Mouse (Mus musculus) embryo, embryonic 10 days (tissue): ENCODE data around the gene Lnx1.

Experiments
- DNase-seq: peaks from one replicate; pipeline ENCODE4 v3.0.0-alpha.2; 2015; ENCODE audit warnings: low spot score

Lnx1 gene

DNA sequence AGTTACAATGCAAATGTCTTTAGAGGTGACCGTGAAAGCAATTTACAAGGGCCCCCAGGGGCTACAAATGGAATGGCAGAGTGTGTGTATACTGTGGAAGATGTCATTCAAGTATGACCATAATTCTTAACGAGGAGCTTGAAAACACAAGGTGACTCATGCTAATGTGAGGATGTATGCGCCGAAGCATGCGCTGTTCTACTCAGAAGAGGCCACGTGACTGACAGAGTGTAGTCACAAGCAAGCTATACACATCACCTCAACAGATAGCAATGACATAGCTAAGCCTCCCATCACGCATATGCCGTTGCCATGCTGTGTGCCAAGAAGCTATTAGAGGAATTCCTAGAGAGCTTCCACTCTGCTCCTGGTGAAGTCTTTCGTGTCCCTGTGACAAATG, 5.2 kb downstream of the Lnx1 start:
- DNase-seq, result no peak

DNA sequence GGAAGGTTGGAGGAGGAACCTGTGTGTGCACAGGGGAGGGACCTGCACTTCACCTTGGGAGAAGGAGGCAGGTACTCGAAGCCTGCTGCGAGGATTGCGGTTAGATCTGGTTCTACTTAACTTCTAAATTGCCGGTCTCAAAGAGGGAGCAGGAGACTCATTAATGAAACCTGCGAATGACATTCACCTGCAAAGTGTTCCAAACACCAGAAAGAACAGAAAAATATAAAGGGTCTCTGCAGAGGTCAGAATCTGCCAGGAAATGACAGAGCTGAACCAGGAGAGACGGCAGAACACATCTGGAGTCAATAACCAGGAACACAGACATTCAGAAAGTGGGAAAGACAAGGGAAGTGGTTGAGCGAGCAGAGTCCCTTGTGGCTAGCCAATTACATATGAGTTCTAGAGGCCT, 8.3 kb downstream of the Lnx1 start:
- DNase-seq, result peak; percentile 53

DNA sequence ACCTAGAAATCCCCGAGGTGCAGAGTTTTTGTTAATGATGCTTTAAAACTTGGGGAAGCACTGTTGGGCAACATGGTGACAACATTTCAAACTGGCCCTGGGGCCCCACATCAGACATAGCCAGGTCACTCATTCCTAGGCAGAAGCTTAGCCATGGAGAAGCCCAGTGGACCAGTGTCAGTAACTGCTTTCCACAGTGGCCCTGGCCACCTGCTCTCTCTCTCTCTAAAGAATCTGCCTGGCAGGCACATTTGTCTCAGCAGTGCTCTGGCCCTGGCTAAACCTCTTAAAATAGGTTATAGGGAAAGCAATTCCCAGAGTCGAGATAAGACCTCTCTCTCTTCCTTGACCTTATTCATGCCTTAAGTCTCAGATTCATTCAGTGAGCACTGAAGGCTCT, 8.9 kb downstream of the Lnx1 start:
- DNase-seq, result no peak

DNA sequence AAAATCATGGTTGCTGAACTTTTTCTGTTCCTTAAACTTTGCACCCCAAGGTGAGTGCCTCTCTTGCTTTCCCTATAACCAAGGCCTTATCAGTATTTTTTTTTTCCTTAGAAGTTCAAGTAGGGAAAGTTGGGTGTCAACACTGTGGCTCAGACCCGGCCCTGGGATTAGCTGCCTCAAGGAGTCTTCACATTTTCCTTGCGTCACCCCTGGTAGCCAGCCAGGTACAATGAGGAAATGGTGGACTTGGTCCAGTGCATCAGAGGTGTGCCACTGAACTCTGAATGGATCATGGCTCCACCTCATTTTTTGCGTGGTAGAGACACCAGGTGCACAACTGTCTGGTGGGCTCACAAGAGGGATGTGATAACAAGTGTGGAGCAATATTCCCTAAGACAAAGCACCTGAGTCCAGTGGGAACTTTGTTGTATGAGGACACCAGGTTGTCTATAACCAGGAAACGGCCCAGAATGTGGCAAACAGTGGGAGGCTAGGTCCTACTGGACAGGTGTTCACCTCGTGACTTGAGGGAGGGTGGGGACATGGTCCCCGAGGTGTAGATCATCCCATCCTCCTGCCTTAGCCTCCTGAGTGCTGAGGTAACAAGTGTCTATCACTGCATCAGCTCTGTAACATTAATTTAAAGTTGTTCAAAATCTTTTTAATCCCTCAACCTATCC, 10.2 kb downstream of the Lnx1 start:
- DNase-seq, result no peak

DNA sequence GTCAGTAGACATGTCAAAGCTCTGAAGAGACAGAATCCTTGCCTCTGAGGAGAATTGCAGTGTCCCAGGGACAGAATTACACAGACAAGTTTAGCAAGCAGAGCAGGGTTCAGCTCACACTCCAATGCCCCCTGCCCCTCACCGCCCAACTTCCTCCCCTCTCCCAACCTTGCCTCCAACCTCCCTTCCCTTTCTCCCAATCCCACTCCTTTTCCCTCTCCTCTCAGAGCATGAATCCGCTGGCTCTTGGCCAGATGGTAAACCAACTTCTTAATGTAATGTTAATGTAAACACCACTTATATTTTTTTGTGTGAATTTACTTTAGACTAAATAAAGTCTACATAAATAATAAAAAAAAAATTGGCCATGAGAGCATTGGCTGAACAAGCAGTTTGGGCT, 13.9 kb downstream of the Lnx1 start:
- DNase-seq, result no peak

DNA sequence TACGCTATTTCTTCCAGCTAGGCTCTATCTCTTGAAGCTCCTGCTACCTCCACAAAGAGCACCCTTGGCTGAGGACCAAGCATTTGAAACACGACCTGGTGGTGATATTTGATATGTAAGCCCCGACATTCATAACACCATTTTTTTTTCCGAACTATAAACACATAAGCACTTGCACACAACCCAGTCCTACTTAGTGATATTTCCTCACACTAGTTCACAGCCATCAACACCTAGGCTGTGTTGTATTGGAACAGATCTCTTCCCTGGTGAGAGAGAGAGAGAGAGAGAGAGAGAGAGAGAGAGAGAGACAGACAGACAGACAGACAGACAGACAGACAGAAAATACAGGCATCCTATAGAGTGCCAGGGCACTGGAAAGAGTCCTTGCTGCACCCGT, 17.8 kb downstream of the Lnx1 start:
- no peak for DNase-seq

DNA sequence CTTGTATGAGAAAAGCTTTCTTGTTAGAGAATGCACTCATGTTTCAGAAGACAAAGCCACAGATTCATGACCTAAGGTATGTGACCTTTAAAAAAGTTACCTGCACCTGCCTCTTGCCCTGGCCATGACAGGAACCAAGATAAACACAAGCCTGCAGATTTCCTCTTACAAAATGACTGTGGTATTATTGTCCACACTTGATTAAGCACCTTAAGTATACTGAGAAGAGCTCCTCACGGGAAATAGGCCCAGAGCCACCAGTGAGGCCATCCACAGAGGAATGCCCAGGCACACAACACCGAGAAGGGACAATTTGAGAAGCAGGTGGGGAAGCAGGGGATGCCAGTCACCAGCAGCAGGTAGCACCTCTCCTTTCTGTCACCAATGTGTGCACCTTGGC, 18.9 kb downstream of the Lnx1 start:
- DNase-seq, result no peak

DNA sequence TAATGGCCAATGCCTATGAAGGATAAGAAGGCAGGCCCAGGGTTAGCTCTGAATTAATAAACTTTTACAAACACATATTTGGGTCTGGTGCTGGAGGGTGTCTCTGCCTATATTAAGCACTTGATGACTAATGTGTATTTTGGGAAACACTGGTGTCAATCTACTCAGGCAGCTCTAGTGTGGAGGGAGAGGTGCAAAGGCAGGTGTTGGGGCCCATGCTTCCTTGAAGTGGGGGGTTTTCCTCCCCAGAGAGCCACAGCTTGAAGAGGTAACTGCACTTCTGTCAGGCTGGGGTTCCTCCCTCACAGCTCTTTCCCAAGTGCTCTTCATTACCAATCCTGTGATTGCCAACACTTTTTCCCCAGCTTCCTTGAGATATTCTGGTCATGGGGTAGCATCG, 20.0 kb downstream of the Lnx1 start:
- no peak for DNase-seq

DNA sequence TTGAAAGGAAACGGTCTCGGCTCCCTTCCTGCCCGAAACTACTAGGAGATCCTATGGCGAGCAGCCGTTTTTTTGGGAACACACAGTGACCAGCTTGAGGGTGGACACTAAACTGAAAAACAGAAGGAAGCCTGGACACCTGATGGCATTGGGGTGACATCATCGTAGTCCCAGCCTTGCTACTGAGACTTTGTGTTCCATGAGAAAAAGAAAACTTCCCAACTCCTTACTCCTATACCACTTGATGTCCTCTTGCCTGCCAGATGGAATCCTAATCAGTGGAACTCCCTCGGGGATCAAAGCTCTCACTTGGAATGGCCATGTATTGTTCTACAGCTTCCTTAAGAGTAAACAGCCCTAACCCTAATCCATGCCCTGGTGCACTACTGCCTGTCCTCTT, 23.1 kb downstream of the Lnx1 start:
- no peak for DNase-seq

DNA sequence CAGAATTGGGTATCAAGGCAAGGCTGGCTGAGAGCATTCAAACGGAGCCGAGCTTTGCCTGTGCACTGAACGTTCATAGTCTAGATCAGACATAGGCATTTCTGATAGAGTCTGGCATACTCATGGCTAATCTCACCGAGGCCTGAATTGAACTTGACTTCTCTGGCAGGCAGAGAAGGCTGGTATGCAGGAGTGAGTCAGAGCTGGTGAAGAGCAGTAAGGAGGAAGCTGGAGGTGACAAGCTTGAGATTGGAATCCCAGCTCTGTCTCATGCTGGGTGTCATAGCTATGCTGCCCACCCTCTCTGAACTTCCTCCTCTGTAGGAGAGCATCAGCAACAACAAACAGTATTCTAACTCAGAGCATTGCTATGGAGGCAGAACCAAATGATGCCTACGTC, 24.0 kb downstream of the Lnx1 start:
- no peak for DNase-seq

DNA sequence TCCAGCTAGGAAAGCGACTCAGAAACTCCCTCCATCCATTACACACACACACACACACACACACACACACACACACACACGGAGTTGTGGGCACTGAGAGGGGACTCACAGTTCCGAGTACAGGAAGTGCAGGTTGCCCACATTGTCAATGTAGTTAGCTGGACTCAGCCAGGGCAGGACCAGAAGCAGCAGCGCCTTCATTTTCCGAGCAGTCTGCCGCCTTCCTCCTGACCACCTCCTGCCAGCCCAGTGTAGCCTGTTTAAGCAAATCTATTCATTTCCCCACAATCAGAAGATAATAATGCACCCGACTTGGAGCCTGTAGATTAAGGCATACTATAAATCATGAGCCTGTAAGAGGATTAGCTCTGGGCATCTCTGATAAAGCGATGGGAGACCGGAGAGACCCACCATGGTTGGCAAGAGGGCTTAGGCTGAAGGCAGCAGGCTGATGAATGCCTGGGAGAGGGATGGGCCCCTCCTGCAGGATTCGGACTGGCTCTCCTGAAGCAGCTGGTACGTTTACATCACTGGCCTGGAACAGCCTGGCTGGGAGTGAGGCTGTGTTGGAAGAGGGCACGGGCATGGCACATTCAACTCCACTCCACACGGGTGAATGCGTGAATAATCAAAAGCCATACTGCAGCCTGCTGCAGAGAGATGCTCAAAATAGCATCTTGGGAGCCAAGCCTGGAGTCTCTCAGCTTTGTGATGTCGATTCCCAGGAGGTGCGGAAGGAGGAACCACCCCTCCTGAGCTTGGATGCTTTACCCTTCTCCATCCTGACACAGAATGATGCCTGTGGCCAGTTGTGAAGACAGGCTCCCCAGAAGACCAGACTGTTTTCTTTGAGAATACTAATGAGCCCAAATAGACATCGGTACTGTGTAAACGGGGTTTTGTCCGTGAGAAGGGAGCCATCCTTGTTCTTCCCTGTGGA, 25.0 kb downstream of the Lnx1 start:
- no peak for DNase-seq

DNA sequence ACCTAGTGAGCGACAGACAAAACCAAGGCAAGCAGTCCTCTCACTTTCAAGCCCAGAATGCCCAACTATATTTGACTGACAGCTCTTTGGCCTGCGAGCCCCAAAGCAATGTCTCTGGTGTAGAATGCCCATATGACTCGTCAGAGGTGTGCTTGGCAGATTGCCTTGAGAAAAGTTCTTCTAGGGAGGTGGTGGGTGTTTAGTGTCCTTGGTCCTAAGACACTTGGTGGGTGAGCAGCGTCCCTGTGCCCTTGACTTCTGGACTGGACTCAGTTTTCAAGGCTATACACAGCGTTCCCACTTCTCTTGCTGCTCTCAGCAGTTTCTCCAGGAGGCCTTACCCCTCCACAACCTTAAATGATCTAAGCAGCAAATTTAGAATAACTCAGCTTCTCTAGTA, 30.2 kb downstream of the Lnx1 start:
- no peak for DNase-seq

DNA sequence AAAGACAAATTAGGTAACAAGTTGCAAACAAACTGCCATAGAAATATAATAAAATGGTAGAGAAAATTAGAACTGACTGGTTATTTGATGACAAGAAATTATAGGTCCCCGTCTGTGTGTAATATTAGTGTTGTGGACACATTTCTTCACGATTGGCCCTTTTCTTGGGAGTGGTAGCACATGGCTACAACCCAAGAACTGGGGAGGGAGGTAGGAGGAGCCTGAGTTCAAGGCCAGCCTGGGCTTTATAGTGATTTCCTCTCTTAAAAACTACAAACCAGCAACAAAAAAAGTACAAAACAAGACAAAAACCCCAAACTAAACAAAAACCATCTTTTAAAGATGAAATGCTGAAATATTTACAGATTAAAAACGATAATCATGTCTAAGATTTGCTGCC, 31.8 kb downstream of the Lnx1 start:
- no peak for DNase-seq

DNA sequence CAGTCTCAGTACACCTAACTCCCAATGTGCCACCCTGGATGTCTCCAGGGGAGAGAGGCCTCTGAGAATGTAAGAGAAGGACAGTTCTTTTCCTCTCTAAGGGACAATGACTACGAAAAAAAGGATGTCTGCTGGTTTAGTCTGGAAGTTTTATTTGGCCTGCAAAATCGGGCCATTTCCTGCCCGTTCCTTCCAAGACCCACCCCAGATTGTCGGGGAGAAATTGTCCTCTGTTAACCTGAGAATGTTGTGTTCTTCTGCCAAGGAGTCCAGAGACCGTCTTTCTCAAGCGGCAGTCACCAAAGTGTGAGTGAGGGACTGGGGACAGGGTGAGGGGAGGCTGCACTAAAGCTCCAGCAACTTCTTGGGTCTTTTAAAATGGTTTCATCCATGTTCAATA, 32.8 kb downstream of the Lnx1 start:
- no peak for DNase-seq

DNA sequence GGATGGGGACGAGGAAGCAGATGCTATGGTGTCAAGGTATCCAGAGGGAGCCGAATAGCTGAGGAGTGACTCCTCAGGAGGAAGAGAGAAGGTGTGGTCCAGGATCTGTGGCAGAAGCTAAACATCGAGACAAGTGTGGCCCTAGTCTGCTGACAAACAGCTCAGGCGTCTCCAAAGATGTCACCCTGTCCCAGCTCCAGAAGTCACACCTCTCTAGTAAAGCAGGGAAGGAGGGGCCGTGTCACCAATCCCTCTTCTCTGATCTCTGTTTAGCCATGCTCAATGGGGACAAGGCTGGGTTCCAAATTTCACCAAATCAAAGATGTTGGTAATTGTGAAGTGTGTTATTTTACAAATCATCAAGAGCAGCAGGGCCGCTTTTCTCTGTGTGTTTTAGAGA, 33.8 kb downstream of the Lnx1 start:
- no peak for DNase-seq

DNA sequence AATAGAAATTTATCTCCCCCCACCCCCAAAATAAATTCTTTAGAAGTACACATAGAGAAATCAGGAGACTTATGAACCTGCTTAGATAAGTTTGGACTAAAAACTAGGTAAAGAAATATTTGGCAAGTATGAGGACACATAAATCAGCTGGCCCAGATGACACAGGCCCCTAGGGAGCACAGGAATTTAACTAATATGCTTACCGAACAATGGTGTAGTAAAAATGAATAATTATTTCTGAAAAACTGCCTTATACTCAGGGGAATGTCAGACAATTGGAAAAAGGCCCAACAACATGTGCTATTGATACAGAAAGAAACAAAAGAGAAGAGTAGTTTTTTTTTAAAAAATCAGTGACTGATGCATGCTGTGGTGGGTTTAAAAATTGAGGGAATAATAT, 40.1 kb downstream of the Lnx1 start:
- no peak for DNase-seq

DNA sequence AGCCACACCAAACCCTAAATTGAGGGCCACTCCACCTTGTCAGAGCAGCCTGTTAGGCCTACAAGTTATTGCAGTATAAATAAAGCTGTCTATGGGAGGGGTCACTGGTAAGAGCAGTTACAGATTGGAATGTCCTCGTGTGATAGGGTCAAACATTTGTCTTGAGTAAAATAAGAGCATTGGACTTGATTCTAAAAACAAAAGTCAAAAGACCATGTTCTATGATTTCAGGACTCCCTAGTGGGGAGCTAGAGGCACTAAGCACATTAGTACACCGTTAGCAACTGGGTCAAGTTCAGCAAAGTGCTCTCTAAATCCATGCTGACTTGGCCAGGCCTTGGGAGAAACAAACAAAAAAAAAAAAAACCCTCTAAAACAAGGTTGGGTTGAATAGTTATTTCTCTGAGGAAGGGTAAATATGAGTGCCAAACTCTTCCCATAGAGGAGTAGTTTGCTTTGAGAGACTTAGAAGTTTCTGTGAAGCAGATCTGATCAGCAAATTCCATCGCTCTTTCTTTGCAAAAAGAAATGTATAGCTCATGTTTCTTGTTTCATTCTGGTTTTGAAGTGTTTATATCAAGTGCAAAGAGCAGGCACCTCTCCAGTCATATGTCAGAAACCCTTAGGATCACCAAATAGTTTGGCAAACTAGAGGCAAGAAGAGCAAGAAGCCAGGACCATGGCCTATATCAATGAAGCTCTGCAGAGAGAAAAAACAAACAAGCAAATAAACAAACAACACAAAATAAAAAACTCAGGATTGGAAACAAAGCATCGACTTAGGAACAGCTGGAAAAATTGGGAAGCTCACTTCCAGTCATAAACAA, 40.8 kb downstream of the Lnx1 start:
- DNase-seq, result no peak

DNA sequence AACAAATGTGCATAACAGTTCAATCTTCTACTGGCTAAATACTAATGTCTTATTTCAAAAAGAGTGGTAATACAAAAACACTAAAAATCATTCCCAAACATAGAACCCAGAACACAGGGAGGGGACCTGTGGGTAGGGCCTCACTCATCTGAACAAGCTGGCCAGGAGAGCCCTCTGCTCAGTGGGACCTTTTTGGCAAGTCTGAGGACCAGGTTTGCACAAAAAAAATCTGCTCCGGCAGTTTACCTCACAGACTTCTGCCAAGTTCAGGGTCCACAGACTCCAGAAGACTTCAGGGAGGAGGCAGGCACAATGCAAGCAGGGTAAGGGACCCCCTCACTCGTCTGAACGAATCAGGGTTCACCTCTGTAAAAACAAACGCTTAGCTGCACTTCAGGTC, 42.9 kb downstream of the Lnx1 start:
- DNase-seq, result no peak

DNA sequence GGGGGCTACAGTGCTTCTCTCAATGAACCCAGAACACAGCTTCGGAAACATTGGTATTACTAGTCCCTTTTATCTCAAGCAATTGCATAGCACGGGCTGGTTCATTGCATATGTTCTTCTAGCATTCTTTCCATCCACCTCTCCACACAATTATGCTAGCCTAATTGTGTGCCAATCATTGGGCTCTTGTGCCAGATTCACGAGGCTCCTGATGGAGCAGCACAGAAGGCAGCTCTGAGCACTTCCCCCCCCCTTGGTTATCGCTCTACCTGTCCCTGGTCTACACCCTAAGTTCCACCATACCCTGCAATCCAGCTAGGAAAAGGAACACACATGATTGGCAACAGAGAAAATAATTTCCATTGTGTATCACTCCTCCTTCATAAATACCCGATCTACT, 43.4 kb downstream of the Lnx1 start:
- DNase-seq, result no peak

DNA sequence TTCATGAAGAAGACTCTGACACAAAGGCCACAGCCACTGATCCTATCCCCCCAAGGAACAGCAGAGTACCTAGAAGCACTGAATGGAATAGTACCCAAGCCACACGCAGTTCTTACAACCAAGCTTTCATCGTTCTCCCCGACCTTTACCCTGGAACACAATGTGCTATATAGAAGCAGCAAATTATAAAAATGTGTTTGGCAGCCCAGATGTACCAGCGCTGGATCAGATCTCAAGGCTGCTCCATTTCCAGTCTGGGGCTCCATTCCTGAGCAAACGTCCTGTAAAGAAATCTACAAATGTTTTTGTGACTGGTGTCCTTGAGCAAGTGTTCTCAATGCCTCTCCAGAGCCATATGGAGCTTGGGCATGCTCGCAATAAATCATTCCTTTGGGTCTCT, 44.8 kb downstream of the Lnx1 start:
- no peak for DNase-seq

DNA sequence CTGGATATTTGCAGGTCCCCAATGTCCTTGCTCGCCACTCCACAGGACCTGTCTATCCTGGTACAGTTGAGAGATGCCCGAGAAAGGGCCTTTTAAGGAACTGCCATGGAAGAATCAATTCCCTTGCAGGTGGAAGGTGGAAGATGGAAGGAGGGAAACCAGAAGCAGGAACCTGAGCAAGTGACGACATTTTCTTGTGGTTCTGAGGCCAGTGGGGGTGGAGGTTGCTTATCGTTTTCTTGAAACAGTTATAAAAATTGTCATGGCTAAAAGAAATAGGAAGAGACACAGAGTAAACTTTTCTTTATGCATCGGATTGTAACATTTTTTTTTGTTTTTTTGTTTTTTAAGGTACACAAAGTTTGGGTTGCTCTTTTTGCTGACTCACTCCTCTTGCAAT, 46.3 kb downstream of the Lnx1 start:
- DNase-seq, result no peak

DNA sequence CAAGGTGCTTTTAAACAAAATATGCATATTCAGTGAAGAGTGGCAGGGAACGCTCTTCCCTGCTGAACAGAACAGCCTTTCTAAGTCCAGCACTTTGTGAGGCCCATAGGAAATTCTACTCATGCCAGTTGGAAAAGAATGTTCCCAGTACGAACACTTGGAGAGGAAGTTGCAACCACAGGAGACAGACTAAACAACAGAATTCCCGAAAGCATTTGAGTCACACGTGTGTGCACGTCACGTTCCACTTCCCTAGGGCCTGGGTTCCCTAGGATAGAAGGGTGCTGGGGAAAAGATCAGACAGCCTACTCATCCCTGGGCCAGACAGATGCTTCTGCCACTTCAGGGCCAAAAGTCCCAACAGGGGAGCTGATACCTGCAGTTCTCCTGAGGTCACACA, 48.2 kb downstream of the Lnx1 start:
- no peak for DNase-seq

DNA sequence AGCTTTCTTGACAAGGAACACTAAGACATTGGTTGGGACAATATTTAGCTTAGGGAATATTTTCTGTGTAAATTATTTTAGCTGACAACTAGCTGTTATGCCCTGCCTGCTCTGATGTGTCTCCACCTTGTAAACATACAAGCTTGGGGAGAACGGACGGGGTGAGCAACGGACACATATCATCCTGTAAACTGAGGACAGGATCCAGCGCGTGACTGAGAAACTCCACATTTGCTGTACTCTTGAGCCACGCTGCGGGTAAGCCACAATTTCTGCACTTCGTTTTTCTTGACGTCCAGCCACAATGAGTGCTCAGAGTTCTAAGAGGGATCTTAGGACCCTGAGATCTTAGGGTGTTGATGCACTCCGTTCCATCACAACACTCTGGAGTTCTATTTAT, 48.9 kb downstream of the Lnx1 start:
- no peak for DNase-seq
